Mouse (Mus musculus) liver, postnatal 0 days (tissue): ENCODE measurements at regions not wholly inside any gene's neighbourhood (a gene's known extent, or its start where the extent isn't known, plus 50 kb on each side); places are given as distances from the start of the nearest gene placed in this dataset.

Experiments
- CTCF ChIP-seq: sonication (generic); IDR thresholded peaks from 2 replicates; pipeline ENCODE4 v1.5.1; 2016; ENCODE audit warnings: antibody characterized with exemption, low read depth
- EP300 ChIP-seq: IDR thresholded peaks from 2 replicates; pipeline ENCODE4 v1.6.1; 2016; ENCODE audit warnings: antibody characterized with exemption, low read depth, mild to moderate bottlenecking

GRCm38 (mm10) chr13:39880136-39880535, 481.1 kb downstream of the Ofcc1 start:
- TF ChIP-seq CTCF (no peak), EP300 (no peak)
